Mouse (Mus musculus): ENCODE results near the gene Egfl6. TPM values are rescaled to one million over a fixed set of nuclear protein-coding genes. Genes with fewer than 3 reads are reported as not detected.

Egfl6 gene
- total and polyA plus RNA-seq, 2 experiments from 2014 or later = 0.64 TPM; not detected in 1

DNA sequence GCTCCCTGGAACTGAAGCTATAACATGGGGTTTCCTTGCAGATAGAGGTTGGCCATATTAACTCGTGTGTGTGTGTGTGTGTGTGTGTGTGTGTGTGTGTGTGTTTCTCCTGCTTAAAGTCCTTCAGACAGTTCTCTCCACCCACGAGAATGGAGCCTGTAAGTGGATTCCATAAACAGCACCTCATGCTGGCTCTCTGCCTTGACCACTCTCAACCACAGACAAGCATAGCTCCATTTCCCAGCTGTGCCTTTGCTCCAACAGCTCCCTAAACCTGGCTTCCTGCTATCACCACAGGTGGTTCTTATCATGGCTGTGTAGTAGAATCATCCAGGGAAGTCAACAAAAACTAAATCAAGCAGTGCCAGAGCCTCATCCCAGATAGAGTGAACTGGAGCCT lies 81.1 kb downstream of the Egfl6 start:
- TF ChIP-seq EP300 (IDR thresholded peaks at IDR 0.05; ENCODE audit: low read depth) = no peak
- no peak for TF ChIP-seq CTCF (IDR thresholded peaks at IDR 0.05; ENCODE audit: low read depth)
- H3K27me3 ChIP-seq (ENCODE audit: control insufficient read depth, insufficient read depth, low read length) = no peaks in the 10 kb centered on the region
- ATAC-seq (ENCODE audit: insufficient read depth, low read depth) (no peak), DNase-seq (ENCODE audit: low spot score) (no peak)
- H3K9me3 ChIP-seq (replicated peaks; ENCODE audit: control insufficient read depth, low read length) = no peaks in the 10 kb centered on the region
- H3K4me1 ChIP-seq (ENCODE audit: control insufficient read depth, insufficient read depth) = no peaks in the 10 kb centered on the region
- H3K4me3 ChIP-seq (ENCODE audit: low read depth, low read length) = no peak overlapping the region
- H3K36me3 ChIP-seq (replicated peaks; ENCODE audit: control insufficient read depth, insufficient read depth, low read length) = no peaks in the 10 kb centered on the region; the same call in 1 of the 2 replicates
- H3K9ac ChIP-seq (replicated peaks; ENCODE audit: low read depth, low read length) = no peak overlapping the region
- H3K27ac ChIP-seq (ENCODE audit: low read depth) = no peak overlapping the region
- WGBS = 25% methylated on average over 2 of the region's 2 CpGs
- no peak overlapping the region for H3K4me2 ChIP-seq (ENCODE audit: low read depth, low read length)

DNA sequence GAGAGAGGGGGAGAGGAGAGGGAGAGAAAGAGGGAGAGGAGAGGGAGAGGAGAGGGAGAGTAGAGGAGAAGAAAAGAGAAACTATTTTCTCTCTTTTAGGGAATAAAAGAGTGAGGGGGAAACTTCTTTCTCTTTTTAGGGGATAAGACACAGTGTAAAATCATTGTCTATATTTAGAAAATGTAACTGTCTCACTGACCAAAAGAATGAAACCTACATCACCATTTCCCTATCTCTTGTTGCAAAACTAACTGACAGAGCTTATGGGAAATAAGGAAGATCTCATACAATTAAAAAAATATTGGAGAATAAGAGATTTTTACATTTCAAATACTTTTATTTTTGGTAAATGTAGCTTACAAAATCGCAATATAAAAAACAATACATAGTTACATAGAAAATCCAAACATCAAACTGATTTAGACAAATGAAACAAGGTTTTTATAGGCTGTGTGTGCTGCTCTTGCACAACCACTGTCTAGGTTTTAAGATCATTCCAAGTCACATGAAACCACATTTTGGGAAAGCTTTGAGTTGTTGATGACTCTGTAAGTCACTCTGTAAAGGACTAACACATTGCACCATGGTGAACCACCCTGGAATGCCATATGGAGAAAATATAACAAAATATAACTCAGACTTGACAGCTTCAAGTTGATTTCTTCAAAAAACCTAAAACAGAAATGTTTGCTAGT lies 85.9 kb downstream of the Egfl6 start:
- DNase-seq (ENCODE audit: low spot score) (no peak), ATAC-seq (ENCODE audit: insufficient read depth, low read depth) (no peak)
- no peaks in the 10 kb centered on the region; the same call in 1 of the 2 replicates for H3K36me3 ChIP-seq (replicated peaks; ENCODE audit: control insufficient read depth, insufficient read depth, low read length)
- WGBS = 73% methylated on average over 1 of the region's 1 CpGs
- no peaks in the 10 kb centered on the region for H3K4me1 ChIP-seq (ENCODE audit: control insufficient read depth, insufficient read depth)
- H3K9ac ChIP-seq (replicated peaks; ENCODE audit: low read depth, low read length) = no peak overlapping the region
- H3K9me3 ChIP-seq (replicated peaks; ENCODE audit: control insufficient read depth, low read length) = no peaks in the 10 kb centered on the region
- H3K27ac ChIP-seq (ENCODE audit: low read depth) = no peak overlapping the region
- no peak overlapping the region for H3K4me3 ChIP-seq (ENCODE audit: low read depth, low read length)
- no peaks in the 10 kb centered on the region for H3K27me3 ChIP-seq (ENCODE audit: control insufficient read depth, insufficient read depth, low read length)
- no peak for TF ChIP-seq CTCF (IDR thresholded peaks at IDR 0.05; ENCODE audit: low read depth)
- no peak for TF ChIP-seq EP300 (IDR thresholded peaks at IDR 0.05; ENCODE audit: low read depth)
- H3K4me2 ChIP-seq (ENCODE audit: low read depth, low read length) = no peak overlapping the region

- 46% methylated on average over 4 of the region's 4 CpGs for WGBS
- Histone ChIP-seq H3K9ac (replicated peaks; ENCODE audit: low read depth, low read length) (no peak overlapping the region), H3K4me2 (ENCODE audit: low read depth, low read length) (no peak overlapping the region), H3K36me3 (replicated peaks; ENCODE audit: control insufficient read depth, insufficient read depth, low read length) (no peaks in the 10 kb centered on the region; the same call in 1 of the 2 replicates), H3K27me3 (ENCODE audit: control insufficient read depth, insufficient read depth, low read length) (no peaks in the 10 kb centered on the region), H3K27ac (ENCODE audit: low read depth) (no peak overlapping the region), H3K4me1 (ENCODE audit: control insufficient read depth, insufficient read depth) (no peaks in the 10 kb centered on the region), H3K9me3 (replicated peaks; ENCODE audit: control insufficient read depth, low read length) (no peaks in the 10 kb centered on the region), H3K4me3 (ENCODE audit: low read depth, low read length) (no peak overlapping the region)
- DNase-seq (ENCODE audit: low spot score) (no peak), ATAC-seq (ENCODE audit: insufficient read depth, low read depth) (no peak)
- TF ChIP-seq CTCF (IDR thresholded peaks at IDR 0.05; ENCODE audit: low read depth) (no peak), EP300 (IDR thresholded peaks at IDR 0.05; ENCODE audit: low read depth) (no peak)
Measured at GRCm38 (mm10) chrX:166497771-166498170, 87.7 kb downstream of the Egfl6 start.

DNA sequence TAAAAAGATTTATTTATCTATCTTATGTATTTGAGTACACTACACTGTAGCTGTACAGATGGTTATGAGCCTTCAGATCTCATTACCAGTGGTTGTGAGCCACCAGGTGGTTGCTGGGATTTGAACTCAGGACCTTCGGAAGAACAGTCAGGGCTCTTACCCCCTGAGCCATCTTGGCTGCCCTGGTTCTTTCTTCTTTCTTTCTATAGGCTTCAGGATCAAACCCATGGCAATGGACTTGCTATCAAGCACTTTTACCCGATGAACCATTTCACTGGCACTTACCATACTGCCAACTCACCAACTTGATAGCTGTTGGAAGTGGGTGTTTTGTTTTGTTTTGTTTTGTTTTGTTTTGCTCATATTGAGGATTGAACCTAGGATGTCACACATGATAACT lies 90.5 kb downstream of the Egfl6 start:
- Histone ChIP-seq H3K4me3 (ENCODE audit: low read depth, low read length) (no peak overlapping the region), H3K4me1 (ENCODE audit: control insufficient read depth, insufficient read depth) (no peaks in the 10 kb centered on the region), H3K4me2 (ENCODE audit: low read depth, low read length) (no peak overlapping the region), H3K27me3 (ENCODE audit: control insufficient read depth, insufficient read depth, low read length) (no peaks in the 10 kb centered on the region), H3K9ac (replicated peaks; ENCODE audit: low read depth, low read length) (no peak overlapping the region), H3K27ac (ENCODE audit: low read depth) (no peak overlapping the region), H3K36me3 (replicated peaks; ENCODE audit: control insufficient read depth, insufficient read depth, low read length) (no peaks in the 10 kb centered on the region), H3K9me3 (replicated peaks; ENCODE audit: control insufficient read depth, low read length) (no peaks in the 10 kb centered on the region)
- DNase-seq (ENCODE audit: low spot score) (no peak), ATAC-seq (ENCODE audit: insufficient read depth, low read depth) (no peak)
- TF ChIP-seq CTCF (IDR thresholded peaks at IDR 0.05; ENCODE audit: low read depth) (no peak), EP300 (IDR thresholded peaks at IDR 0.05; ENCODE audit: low read depth) (no peak)
- 69% methylated on average over 2 of the region's 2 CpGs for WGBS

DNA sequence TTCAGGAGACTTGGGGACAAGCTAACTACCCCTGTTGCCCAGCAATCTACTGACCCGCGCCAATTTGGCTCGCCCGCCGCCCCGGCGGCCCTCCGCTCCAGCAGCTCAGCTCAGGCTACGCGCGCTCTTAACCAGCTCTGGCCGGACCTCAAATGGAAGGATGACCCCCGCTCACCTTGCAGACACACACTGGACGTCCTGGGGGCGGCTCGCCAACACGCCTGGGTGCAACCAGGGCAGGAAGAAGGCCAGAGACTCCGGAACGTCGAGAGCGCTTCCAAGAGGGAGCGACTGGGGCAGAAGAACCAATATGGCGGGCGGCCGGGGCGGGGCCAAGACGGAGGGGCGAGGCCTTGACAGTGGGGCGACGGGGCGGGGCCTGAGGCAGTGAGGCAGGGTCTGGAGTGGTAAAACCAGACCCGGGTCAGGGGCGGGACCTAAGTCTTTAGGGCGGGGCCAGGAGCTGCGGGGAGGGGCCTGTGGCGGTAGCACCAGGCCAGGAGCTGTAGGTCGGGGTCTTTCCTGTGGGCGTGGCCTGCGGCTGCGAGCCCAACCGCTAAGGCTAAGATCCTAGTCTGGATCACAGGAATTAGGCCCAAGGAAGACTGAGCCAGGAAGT lies 106.0 kb downstream of the Egfl6 start, which contains the start of gene Rab9:
TSS of gene Rab9 (minus strand) at position 503 of the 619 bp plus-strand sequence.
- Histone ChIP-seq H3K27ac (ENCODE audit: low read depth) (peak within 1 kb of the TSS; percentile 84), H3K9ac (replicated peaks; ENCODE audit: low read depth, low read length) (peak within 1 kb of the TSS; percentile 73), H3K4me2 (ENCODE audit: low read depth, low read length) (peak within 1 kb of the TSS; percentile 69), H3K27me3 (ENCODE audit: control insufficient read depth, insufficient read depth, low read length) (no peaks in the 10 kb centered on the region), H3K9me3 (replicated peaks; ENCODE audit: control insufficient read depth, low read length) (no peaks in the 10 kb centered on the region), H3K4me1 (ENCODE audit: control insufficient read depth, insufficient read depth) (no peaks in the 10 kb centered on the region), H3K4me3 (ENCODE audit: low read depth, low read length) (peak within 1 kb of the TSS; percentile 78), H3K36me3 (replicated peaks; ENCODE audit: control insufficient read depth, insufficient read depth, low read length) (0 out of 2 replicates have a peak, but pooled peaks cover 9% of the 10 kb centered on the region)
- ATAC-seq (ENCODE audit: insufficient read depth, low read depth) (peak; percentile 98), DNase-seq (ENCODE audit: low spot score) (peak; percentile 73)
- no peak for TF ChIP-seq EP300 (IDR thresholded peaks at IDR 0.05; ENCODE audit: low read depth)
- no peak for TF ChIP-seq CTCF (IDR thresholded peaks at IDR 0.05; ENCODE audit: low read depth)
- 11% methylated on average over 41 of the region's 41 CpGs for WGBS

Measured in heart, postnatal 0 days (tissue).